Mouse (Mus musculus) adrenal gland, adult (tissue): ENCODE data around the gene Vps9d1.
A peak's percentile ranks its signal among the peaks of the same experiment; 100 is the strongest.
"Not testable (repeated sequence)": the region's sequence is repeated elsewhere in the genome, so short reads cannot be mapped to it uniquely, and the experiment has no call there.

Experiments used
- DNase-seq, 2 experiments: peaks; one replicate each; pipeline ENCODE4 v3.0.0; 2022 to 2023; ENCODE audit warnings: low spot score in 1 of 2; ENCODE audit not compliant: inconsistent age in 2 of 2

Vps9d1 gene

DNA sequence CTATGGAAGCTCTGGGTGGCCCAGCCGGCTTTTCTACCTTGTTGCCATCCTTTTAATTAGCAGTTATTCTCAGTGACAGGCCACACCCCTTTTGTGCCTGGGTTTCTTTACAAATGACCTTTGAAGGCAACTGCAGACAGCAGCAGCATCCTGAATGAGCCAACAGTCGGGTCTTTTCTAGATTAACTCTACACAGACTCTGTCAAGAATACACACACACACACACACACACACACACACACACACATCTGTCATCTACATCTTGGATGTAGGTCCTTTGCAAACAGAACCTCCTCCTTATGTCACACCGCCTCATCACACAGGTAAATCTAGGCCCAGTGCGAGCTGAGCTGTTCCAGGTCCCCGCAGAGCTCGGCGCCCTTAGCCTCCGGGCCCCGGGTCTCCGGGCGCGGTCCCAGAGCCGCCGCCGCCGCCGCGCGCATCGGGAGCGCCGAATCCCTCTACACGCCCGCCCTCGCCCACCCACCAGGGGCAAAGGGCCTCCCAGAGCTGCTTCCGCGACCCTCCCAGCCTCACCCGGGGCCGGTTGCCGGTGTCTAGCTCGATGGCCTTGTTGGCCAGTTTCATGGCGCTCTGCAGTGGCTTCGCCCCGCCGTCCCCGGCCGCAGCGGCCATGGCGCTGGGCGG is 573 bp downstream of the Vps9d1 start:
- DNase-seq, result peak in 1 of 2 experiments; percentile 67

DNA sequence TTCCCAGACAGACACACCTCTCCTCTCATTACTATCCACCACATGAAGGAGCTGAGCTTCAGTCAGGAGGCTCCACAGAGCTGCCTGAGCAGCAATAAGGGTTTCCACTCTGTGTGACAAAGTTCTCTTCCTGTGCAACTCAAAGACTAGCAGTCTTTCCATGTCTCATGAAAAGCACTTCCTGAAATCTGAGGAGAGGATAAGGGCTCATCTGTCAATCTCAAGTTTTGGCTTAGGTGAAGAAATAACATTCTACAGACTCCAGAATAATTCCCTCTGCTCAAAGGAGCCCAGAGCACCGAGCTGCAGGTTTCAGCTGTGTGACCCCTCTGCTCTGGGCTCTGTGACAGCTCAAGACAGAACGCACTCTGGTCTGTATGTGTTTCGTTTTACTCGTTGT is 1.2 kb downstream of the Vps9d1 start:
- no peak for DNase-seq

DNA sequence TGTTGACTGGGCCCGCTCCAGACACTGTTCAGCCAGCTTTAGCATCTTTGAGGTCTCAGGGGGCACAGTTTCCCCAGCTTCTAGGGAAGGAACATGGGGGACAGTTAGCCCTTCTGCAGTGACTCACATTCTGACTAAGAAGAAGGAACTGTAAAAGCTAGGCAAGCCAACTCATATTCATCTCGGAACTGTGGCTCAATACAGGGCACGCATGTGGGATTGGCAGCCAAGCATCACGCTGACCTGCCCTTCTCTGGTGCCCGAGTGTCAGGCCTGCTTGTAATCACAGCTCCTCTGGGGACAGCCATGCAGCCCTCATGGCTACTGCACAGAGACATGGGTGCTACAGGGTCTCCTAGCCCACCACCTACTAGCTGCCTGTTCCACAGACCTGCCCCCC is 3.2 kb downstream of the Vps9d1 start:
- DNase-seq, result no peak

DNA sequence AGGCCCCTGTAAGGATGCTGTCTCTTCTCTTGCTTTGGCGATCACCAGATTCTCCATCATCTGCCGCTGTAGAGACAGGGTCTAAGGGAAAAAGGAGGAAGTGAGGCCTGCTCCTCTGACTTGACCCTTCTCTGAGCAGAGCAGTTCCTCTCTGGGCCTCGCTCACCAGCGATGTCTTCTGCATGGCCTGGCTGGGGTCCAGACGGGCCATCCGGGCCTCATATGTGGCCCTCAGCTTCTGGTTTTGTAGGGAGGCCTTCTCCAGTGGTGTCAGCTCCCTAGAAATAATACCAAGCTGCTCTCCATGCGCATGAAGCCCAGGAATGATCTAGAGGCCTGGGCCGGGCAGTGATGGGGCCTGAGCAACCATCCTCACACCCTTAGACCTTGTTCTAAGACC is 5.6 kb downstream of the Vps9d1 start:
- no peak for DNase-seq

DNA sequence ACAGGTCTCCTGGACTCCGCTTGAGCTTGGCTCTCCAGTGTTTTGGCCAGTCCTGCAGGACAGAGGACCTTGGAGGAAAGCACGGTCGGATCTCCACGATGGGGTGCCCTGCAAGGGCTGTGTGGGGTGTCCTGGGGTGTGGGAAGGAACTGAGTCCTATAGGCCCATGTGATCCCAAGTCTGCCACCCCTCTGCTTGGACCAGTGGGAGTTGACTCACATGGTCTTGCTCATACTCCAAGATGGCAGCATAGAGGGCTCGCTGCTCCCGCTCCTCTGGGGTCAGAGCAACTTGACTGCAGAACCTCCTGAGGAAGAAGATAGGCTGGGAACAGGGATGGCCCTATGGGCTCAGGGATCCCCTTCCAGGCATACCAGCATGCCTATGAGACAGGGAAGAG is 6.4 kb downstream of the Vps9d1 start:
- no peak for DNase-seq

DNA sequence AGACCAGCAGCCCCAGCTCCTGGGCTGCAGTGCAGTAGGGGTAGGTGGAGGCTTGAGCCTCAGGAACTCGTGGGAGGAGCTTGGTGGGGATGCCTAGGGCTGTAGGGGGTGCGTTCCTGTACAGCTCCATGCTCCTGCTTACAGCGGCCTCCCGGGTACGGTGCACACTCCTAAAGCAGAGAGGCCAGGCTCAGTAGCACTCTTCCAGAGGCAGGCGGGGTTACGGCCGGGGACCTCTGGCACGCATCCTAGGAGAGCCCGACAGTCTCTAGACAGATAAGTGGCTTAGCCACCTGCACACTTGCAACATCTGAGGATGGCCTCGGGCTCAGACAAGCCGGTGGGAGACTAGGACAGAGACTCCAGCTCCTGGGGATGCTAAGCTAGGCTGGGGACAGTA is 8.6 kb downstream of the Vps9d1 start:
- DNase-seq, result no peak

DNA sequence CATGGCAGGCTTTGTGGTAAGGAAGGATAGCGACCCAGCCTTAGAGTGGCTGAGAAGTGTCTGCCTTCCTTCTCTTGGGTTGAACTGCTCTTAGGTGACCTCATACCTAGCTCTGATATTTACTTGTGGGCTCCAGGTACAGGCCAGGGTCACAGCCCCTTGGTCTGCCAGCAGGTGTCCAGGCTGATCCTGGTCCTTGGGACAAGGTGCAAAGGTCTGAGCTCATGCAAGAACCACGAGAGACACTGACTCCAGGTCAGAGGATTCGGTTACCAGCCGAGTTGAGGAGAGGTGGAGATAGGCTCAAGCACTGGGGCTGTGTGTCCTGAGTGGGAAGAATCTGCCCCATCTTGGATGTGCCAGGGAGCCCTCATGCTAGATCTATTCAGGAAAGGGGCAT is 9.8 kb downstream of the Vps9d1 start:
- DNase-seq, result peak in 1 of 2 experiments; percentile 8

DNA sequence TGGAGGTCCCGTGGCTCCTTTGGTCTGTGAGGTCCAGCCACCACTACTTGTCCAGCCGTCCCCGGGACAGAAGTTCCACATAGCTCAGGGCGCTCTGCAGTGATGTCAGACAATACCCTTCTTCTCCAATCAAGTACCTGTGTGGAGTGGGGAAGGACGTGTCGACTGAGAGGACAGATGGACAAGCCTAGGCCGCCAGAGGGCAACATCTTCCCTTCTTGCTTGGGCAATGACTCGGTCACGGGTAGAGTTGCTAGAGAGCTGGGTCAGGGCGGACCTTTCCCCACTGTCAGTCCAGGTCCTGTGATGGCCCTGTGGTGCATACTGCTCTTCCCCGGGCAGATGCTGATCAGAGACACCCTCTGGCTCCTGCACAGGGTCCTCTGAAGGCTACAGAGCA is 11.1 kb downstream of the Vps9d1 start:
- peak in 1 of 2 experiments; percentile 53 for DNase-seq

DNA sequence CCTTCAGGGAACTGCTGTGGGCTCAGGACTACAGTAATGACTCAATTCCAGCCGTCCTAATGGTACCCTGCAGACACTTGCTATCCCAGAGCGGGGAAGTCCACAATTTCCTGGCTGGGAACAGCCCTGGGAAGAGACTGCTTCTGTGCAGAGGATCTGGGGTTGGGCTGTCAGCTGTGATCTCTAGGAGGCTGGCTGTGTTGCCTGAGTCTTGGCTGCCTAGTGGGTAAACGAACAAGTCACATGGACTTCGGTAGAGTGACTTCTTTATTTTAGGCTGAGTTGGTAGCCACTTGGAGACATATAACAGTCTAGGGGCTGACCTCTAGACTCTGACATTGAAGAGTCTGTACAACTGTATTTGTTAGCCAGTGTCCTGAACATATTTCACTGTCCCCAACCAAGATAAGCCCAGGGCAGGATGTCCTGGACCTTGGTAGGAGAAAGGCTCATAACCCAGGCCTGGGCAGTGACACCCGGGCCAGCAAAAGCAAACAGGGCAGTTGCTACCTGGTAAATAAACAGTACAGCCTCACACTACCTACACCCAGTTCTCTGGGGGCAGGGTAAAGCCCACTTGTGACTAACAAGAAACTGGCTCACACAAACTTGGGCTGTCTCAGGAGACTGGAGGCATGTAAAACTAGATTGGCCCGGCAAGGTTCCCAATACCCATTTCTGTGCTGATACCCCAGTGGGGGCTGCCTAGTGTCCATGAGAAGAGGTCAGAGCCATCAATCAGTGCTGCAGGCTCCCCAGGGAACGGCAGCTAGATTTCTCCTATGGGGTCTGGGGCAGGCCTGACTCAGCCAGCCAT is 11.8 kb downstream of the Vps9d1 start:
- DNase-seq, result peak; percentile 59 to 68

DNA sequence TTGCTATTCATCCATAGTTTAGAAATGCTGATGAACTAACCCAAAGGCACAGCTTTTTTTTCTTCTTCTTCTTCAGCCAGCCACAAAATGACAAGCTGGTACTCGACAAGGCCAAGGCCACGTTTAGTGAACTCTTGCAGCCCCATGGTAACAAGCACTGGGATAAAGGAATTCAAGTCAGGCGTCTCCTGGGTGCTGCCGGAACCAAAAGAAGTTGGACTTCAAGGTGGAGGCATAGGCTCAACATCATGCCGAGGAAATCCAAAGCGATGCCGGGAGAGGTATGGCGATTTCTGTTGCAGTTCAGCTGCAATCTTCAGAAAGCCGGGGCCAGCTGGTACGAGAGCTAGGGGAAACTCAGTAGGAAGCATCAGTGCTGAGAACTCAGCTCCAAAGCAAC is 14.8 kb downstream of the Vps9d1 start:
- peak; percentile 68 to 83 for DNase-seq

DNA sequence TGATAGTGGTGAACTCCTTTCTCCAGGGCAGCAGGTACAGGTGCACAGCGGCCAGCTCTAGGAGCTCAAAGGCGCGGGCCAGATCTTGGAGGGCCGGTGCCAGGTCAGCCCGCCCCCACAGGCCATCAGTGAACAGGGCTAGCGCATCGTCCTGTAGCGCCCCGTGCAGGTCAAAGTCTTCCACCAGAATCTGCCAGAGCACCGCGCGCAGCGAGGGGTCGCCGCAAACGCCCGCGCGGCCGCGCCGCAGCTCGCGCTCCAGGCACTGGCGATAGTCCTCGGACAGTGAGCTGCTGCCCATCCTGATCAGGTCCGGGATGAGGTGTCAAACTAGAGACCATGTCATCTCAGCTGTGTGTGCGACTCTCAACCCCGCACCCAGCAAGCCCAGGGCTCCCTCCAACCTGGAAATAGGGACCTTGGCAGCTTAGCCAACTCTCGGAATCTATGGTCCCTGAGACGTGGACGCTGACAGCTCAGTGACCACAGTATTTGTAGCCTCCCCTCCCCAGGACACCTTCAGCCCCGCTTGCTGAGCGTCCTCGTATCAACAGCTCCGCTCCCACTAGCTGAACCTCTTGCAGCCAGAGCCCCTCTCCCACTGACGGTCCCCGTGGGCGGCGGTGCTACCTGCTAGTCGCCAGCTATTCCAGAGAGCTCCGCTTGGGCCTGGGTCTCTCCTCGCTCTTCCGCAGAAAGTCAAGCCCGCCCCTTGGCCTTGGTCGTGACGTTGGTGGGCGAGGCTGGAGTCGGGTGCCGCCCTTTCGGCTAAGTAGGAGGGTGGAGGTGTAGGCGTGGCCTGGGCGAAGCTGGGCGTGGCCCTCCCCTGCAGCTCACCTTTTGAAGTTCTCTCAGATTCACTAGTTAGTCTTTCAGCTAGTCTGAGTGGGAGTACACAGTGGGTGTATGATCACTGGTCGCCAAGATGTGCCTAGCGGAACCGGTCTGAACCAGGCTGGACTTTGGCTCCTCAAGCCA is 18.3 kb downstream of the Vps9d1 start, which contains the start of gene Spata2l:
Gene Spata2l, minus strand, starts transcription at position 714 of the 978 bp plus-strand sequence.
- DNase-seq, result peak; percentile 93 to 97

DNA sequence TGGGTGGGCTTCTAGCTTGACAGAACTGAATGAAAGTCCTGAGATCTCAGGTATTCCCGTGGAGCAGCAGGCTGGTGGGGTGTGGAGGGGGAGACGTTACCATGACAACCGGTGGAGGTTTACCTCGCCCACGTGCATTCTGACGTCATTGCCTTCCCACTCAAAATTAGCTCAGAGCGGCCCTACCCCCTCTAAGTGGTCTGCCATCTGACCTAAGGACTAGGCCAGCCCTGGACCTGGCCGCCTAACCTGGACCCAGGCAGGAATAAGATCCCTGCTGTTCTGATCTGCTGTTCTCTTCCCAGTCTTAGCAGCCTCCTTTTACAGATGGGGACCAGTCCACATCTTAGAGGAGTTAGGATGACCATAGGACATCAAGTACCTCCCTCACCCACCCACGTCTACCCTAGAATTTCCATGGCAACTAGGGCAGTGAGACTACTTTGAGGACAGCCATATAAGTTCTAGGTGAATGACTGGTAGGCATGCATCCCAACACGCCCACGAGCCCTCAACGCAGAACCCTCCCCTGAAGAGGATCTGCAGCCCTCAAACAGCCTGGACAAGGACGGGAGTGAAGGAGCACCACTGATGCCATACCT is 19.1 kb downstream of the Vps9d1 start:
- DNase-seq, result peak; percentile 34 to 60

DNA sequence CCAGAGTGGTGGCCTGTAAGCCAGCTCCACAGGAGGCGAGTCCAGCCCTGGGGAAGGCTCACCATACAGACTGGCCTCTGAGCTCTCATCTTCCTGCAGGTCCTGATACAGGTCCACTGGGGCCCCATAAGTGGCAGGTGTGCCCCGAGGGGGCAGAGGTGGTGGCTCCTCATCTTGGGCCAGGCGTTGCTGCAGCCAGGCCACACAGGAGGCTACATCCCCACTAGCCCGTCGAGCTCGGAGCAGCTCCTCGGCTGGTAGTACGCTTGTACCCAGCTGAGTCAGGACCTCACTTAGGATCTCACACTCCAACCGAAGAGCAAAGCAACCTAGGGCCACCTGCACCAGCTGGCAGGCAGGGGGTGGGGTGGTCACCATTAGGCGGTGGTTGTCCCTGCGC is 20.4 kb downstream of the Vps9d1 start:
- DNase-seq, result no peak

DNA sequence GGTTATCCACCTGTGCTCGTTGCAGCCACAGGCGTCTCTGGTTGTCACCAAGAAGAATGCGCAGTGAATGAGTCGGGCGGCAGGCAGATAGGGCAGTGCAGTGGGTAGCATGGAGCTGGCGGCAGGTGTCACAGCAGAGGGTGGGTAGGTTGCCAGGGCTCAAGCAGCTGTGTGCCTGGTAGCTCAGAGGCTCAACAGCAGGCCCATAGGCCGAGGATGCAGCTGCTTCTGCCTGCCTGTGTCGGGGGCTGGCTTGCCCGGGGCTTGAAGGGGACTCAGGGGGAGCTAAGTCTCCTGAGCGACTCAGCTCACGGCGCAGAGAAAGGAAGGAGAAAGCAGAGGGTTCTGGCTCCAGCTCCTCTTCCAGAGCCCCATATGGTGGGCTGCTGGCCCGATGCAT is 20.8 kb downstream of the Vps9d1 start:
- no peak for DNase-seq

DNA sequence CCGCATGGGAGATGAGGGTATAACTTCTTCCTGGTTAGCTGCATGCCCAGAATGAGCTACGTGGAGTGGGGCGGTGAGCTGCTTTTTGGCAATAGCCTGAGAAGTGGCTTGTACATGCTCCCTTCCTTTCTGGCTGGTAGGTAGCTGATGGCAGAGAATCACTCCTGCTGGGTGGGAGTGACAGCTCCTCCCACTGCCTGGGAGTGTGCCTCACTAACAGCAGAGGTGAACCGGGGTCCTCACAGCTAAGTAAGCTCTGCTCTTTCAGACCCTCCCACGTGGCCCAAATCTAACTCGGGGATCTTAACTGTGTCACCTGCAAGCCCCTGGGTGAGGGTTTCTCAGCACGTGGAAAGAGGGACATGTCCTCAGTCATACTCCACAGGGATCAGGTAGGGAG is 21.6 kb downstream of the Vps9d1 start:
- no peak for DNase-seq

DNA sequence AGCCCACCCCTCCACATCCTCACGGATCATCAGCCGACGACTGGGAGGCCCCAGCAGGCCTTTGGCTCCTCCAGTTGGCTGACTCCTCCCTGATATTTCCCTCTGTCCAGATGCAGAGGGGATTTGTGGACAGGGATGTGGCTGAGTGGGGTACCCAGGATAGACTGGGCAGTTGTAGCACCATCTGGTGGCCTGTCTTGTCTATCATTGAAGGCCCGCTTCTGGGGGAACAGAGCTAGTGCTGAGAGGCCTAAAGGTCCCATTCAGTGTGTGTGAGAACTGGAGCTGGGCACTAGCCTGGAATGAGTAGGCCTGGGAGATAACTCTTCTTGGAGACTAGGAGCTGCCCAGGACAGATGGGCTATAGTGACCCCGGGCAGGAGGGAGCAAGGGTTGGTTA is 22.4 kb downstream of the Vps9d1 start:
- DNase-seq, result peak; percentile 41 to 64

DNA sequence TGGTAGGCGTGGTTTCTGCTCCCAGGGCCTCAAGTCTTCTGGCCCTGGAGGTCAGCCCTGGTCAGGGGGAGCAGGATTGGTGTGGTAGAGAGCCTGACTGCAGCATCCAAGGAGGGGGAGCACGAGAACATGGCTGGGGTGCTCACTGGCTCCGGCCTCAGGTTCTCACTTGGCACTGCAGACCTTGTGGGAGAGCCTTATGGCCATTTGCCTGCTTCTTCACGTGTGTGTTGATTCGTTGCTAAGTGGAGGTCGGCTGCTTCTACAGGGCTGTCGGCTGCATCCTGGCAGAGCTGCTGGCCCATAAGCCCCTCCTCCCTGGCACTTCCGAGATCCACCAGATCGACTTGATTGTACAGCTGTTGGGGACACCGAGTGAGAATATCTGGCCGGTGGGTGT is 23.8 kb downstream of the Vps9d1 start:
- not testable (repeated sequence) for DNase-seq

DNA sequence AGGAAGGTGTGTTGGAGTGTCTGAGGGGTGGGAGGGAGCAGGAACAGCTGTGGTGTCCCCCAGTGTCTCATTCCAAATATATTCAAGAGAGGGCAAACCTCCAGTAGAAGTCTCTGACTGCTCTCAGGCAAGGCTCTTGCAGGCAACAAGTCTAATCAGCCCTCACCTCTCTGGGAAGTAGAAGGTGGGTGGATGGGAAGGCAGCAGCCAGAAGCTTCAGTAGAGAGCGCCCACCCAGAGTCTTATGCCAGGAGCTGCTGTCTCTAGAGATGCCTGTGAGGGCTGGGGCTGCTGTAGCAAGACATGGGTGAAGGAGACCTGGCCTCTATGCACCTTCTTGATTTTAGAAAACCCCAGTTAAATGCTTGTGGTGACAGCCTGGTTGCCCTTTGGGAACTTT is 25.7 kb downstream of the Vps9d1 start:
- no peak for DNase-seq

DNA sequence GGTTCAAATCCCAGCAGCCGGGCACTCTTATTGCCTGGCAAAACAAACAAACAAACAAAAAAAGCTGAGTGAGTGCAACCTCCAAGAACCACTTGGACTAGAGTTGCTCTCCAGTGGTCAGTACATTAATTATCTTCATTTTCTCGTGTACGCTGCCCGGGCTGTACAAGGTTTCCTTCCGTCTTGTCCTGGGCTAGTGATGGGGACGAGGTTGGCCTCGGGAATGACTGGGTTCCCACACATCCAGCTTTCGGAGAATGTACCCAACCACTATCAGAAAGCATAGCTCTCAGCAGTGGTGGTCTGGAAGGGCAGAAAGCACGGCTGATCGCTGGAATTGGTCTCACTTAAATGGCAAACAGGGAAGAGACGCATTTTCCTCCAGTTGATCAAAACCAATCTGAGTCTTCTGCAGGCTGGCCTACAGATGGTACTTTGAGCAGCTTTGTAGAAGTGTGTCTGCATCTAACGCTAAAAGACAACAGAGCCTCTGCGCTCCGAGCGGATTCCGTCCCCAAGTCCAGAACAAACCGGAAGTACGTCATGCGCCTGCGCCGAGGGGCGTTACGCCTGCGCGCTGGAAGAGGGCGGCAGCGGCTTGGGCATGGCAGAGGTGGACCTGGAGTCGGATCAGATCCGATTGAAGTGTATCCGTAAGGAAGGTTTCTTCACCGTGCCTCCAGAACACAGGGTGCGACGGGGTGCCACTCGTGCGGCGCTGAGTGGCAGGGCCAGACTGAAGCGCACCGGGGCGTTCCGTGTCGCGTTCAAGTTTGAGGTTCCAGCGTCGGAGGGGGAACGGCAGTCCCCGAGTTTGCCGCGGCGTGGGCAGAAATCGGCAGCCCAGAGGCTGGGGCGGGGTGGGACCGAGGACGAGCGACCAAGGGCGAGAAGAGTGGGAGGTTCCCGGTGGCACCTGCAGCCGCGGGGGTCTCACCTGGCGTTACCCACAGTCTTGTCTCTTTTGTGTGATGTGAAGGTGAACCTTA is 29.6 kb downstream of the Vps9d1 start, which contains the start of gene Cdk10:
Gene Cdk10, plus strand, starts transcription at position 565 of the 989 bp plus-strand sequence.
- peak; percentile 94 to 98 for DNase-seq

DNA sequence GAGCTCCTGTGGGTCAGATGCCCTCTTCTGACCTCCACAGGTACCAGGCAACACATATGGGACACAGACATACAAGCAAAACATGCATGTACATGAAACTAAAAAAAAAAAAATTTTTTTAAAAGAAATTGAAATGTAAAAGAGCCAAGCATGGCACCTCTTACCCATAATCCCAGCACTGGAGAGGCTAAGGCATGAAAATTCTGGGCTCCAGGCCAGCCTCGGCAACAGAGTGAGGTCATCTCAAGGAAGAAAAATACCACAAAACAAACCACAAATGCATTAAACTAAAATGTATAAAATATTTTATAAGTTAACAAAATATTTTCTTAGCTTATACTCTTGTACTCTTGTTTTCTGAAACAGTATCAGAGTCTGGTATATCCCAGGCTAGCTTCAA is 33.2 kb downstream of the Vps9d1 start:
- no peak for DNase-seq
